Mouse (Mus musculus): ENCODE results near the gene Pgam5. TPM values are rescaled to one million over a fixed set of nuclear protein-coding genes. Genes with fewer than 3 reads are reported as not detected.

Pgam5 gene
- polyA plus RNA-seq, 1 experiment from 2014 or later = 77.5 TPM

GRCm38 (mm10) chr5:110222757-110223156, 47.0 kb downstream of the Pgam5 start:
- ATAC-seq (ENCODE audit: low FRiP score) = no peak
- no peak overlapping the region for H3K4me2 ChIP-seq (replicated peaks)
- H3K36me3 ChIP-seq = peaks cover 68% of the 10 kb centered on the region
- 80% methylated on average over 6 of the region's 6 CpGs for WGBS
- H3K4me1 ChIP-seq = no peaks in the 10 kb centered on the region
- H3K9me3 ChIP-seq (replicated peaks) = no peaks in the 10 kb centered on the region
- no peaks in the 10 kb centered on the region for H3K27me3 ChIP-seq
- H3K4me3 ChIP-seq = no peak overlapping the region
- H3K27ac ChIP-seq = no peak overlapping the region
- H3K9ac ChIP-seq = no peak overlapping the region

GRCm38 (mm10) chr5:110220331-110220730, 49.4 kb downstream of the Pgam5 start:
- H3K4me3 ChIP-seq = no peak overlapping the region
- no peak overlapping the region for H3K9ac ChIP-seq
- WGBS = 95% methylated on average over 4 of the region's 4 CpGs
- no peak overlapping the region for H3K27ac ChIP-seq
- no peaks in the 10 kb centered on the region for H3K27me3 ChIP-seq
- H3K4me2 ChIP-seq (replicated peaks) = no peak overlapping the region
- H3K4me1 ChIP-seq = no peaks in the 10 kb centered on the region
- ATAC-seq (ENCODE audit: low FRiP score) = no peak
- H3K36me3 ChIP-seq = peaks cover 81% of the 10 kb centered on the region
- H3K9me3 ChIP-seq (replicated peaks) = no peaks in the 10 kb centered on the region

- peaks cover 94% of the 10 kb centered on the region for H3K36me3 ChIP-seq
- no peak for ATAC-seq (ENCODE audit: low FRiP score)
- H3K9ac ChIP-seq = no peak overlapping the region
- no peak overlapping the region for H3K4me3 ChIP-seq
- H3K9me3 ChIP-seq (replicated peaks) = no peaks in the 10 kb centered on the region
- no peaks in the 10 kb centered on the region for H3K27me3 ChIP-seq
- no peak overlapping the region for H3K4me2 ChIP-seq (replicated peaks)
- no peaks in the 10 kb centered on the region for H3K4me1 ChIP-seq
- WGBS = 93% methylated on average over 3 of the region's 3 CpGs
- H3K27ac ChIP-seq = no peak overlapping the region
Observed at GRCm38 (mm10) chr5:110216780-110217179, 52.9 kb downstream of the Pgam5 start.

GRCm38 (mm10) chr5:110211312-110211711, 58.4 kb downstream of the Pgam5 start:
- Histone ChIP-seq H3K4me2 (replicated peaks) (no peak overlapping the region), H3K4me3 (no peak overlapping the region), H3K27me3 (no peaks in the 10 kb centered on the region), H3K27ac (no peak overlapping the region), H3K36me3 (peaks cover 92% of the 10 kb centered on the region), H3K4me1 (no peaks in the 10 kb centered on the region), H3K9me3 (replicated peaks) (no peaks in the 10 kb centered on the region), H3K9ac (no peak overlapping the region)
- WGBS = 93% methylated on average over 2 of the region's 2 CpGs
- ATAC-seq (ENCODE audit: low FRiP score) = no peak

Other genes with a start within 250 kb of the Pgam5 start
- gene Gm17655, start 197.4 kb downstream of the Pgam5 start, polyA plus RNA-seq (2016; fragmentation: Nextera tagmentation; extraction: Ambion mirVana) = 5.4 and 7.5 TPM in 2 replicates
- 1.0 and 1.1 TPM in 2 replicates for gene Gm35315, start 175.5 kb downstream of the Pgam5 start, polyA plus RNA-seq (2016; fragmentation: Nextera tagmentation; extraction: Ambion mirVana)
- gene Plcxd1, start 169.9 kb downstream of the Pgam5 start, polyA plus RNA-seq (2016; fragmentation: Nextera tagmentation; extraction: Ambion mirVana) = 1.3 and 1.6 TPM in 2 replicates
- 53.7 and 55.8 TPM in 2 replicates for gene Gtpbp6, start 161.7 kb downstream of the Pgam5 start, polyA plus RNA-seq (2016; fragmentation: Nextera tagmentation; extraction: Ambion mirVana)
- gene Zfp605, start 159.8 kb downstream of the Pgam5 start, polyA plus RNA-seq (2016; fragmentation: Nextera tagmentation; extraction: Ambion mirVana) = 11.4 and 12.5 TPM in 2 replicates
- 92.4 and 93.5 TPM in 2 replicates for gene Chfr, start 134.1 kb downstream of the Pgam5 start, polyA plus RNA-seq (2016; fragmentation: Nextera tagmentation; extraction: Ambion mirVana)
- gene Golga3, start 93.2 kb downstream of the Pgam5 start, polyA plus RNA-seq (2016; fragmentation: Nextera tagmentation; extraction: Ambion mirVana) = 29.1 and 30.7 TPM in 2 replicates
- 36.7 and 38.6 TPM in 2 replicates for gene Ankle2, start 38.9 kb downstream of the Pgam5 start, polyA plus RNA-seq (2016; fragmentation: Nextera tagmentation; extraction: Ambion mirVana)
- 7.4 and 9.5 TPM in 2 replicates for gene Pxmp2, start 16.3 kb upstream of the Pgam5 start, polyA plus RNA-seq (2016; fragmentation: Nextera tagmentation; extraction: Ambion mirVana)
- gene Pole, start 16.4 kb upstream of the Pgam5 start, polyA plus RNA-seq (2016; fragmentation: Nextera tagmentation; extraction: Ambion mirVana) = 18.7 and 21.8 TPM in 2 replicates
- gene P2rx2, start 73.3 kb upstream of the Pgam5 start, polyA plus RNA-seq (2016; fragmentation: Nextera tagmentation; extraction: Ambion mirVana) = 2.1 and 3.2 TPM in 2 replicates
- not detected in 2 replicates for gene Lrcol1, start 74.8 kb upstream of the Pgam5 start, polyA plus RNA-seq (2016; fragmentation: Nextera tagmentation; extraction: Ambion mirVana)
- gene Fbrsl1, start 178.6 kb upstream of the Pgam5 start, polyA plus RNA-seq (2016; fragmentation: Nextera tagmentation; extraction: Ambion mirVana) = 34.4 and 35.5 TPM in 2 replicates